Mouse (Mus musculus) left cerebral cortex, adult 18-20 months (tissue): ENCODE results near the gene D130052B06Rik. TPM values are rescaled to one million over a fixed set of nuclear protein-coding genes. Genes with fewer than 3 reads are reported as not detected.

Experiments used
- DNase-seq, 2 experiments: peaks; one replicate each; pipeline ENCODE4 v3.0.0; 2021 to 2022; ENCODE audit warnings: low spot score in 2 of 2, mixed read lengths in 1 of 2
- long read RNA-seq, 2 experiments: library from polyadenylated mRNA; stranded (forward); transcript quantifications; one replicate each; pipeline ENCODE4 v2.0.0; 2021
- total RNA-seq, 2 experiments: library from RNA; stranded (reverse); gene quantifications; 2 replicates each; pipeline ENCODE4 v1.2.3; 2021

Gene D130052B06Rik
- total RNA-seq: not detected
- long read RNA-seq, experiment 1: 0 reads
- long read RNA-seq, experiment 2: 0 reads

- DNase-seq: no peak
These were observed at the start of gene D130052B06Rik for GRCm38 (mm10) chr11:33598986-33599385. D130052B06Rik (plus strand) TSS chr11:33599302.

- DNase-seq: no peak
These were observed 48.1 kb upstream of the D130052B06Rik start for GRCm38 (mm10) chr11:33550861-33551560.

GRCm38 (mm10) chr11:33554123-33554522 lies 45.0 kb upstream of the D130052B06Rik start:
- peak; percentile 9 to 23 for DNase-seq

- no peak for DNase-seq
These were observed 35.2 kb upstream of the D130052B06Rik start for GRCm38 (mm10) chr11:33563921-33564320.

- DNase-seq: peak; percentile 31 to 41
These were observed 28.7 kb upstream of the D130052B06Rik start for GRCm38 (mm10) chr11:33570413-33570812.

GRCm38 (mm10) chr11:33574944-33575343 lies 24.2 kb upstream of the D130052B06Rik start:
- DNase-seq: no peak

- no peak for DNase-seq
These were observed 20.2 kb upstream of the D130052B06Rik start, which contains the start of gene Gabrp for GRCm38 (mm10) chr11:33578859-33579258. Gabrp (minus strand) TSS chr11:33578959.

- DNase-seq: no peak
These were observed 19.5 kb upstream of the D130052B06Rik start for GRCm38 (mm10) chr11:33579621-33580020.

GRCm38 (mm10) chr11:33586614-33587013 lies 12.5 kb upstream of the D130052B06Rik start:
- DNase-seq: no peak

- no peak for DNase-seq
These were observed 8.3 kb upstream of the D130052B06Rik start for GRCm38 (mm10) chr11:33590771-33591170.

GRCm38 (mm10) chr11:33592826-33593225 lies 6.3 kb upstream of the D130052B06Rik start:
- no peak for DNase-seq

GRCm38 (mm10) chr11:33596655-33597054 lies 2.4 kb upstream of the D130052B06Rik start:
- no peak for DNase-seq

- no peak for DNase-seq
These were observed 4.1 kb downstream of the D130052B06Rik start for GRCm38 (mm10) chr11:33603174-33603573.

GRCm38 (mm10) chr11:33607784-33608183 lies 8.7 kb downstream of the D130052B06Rik start:
- no peak for DNase-seq

GRCm38 (mm10) chr11:33614218-33614617 lies 15.1 kb downstream of the D130052B06Rik start:
- peak; percentile 71 to 78 for DNase-seq

GRCm38 (mm10) chr11:33627136-33627742 lies 28.1 kb downstream of the D130052B06Rik start:
- peak in 1 of 2 experiments; percentile 16 for DNase-seq

- DNase-seq: no peak
These were observed 38.0 kb downstream of the D130052B06Rik start for GRCm38 (mm10) chr11:33637107-33637506.

GRCm38 (mm10) chr11:33649358-33649757 lies 50.3 kb downstream of the D130052B06Rik start:
- DNase-seq: no peak

- DNase-seq: no peak
These were observed 55.4 kb downstream of the D130052B06Rik start for GRCm38 (mm10) chr11:33654485-33654884.

- no peak for DNase-seq
These were observed 56.1 kb downstream of the D130052B06Rik start for GRCm38 (mm10) chr11:33655221-33655620.

GRCm38 (mm10) chr11:33655861-33656593 lies 56.9 kb downstream of the D130052B06Rik start:
- no peak for DNase-seq
